Mouse (Mus musculus) hindbrain, postnatal 0 days (tissue): ENCODE results near the gene Sec14l1. TPM values are rescaled to one million over a fixed set of nuclear protein-coding genes. Genes with fewer than 3 reads are reported as not detected.

Experiments used
- ATAC-seq: fragments of 200-750 bp; cut with Nextera tagmentation; 2 replicates; pipeline ENCODE4 v1.8.0; 2017; ENCODE audit warnings: mild to moderate bottlenecking, moderate TSS enrichment, moderate library complexity
- DNase-seq: peaks from one replicate; pipeline ENCODE4 v3.0.0-alpha.2; 2015; ENCODE audit warnings: low spot score
- H3K27ac ChIP-seq: fragments of 300-500 bp; sonication (generic); 2 replicates; pipeline ENCODE4 v1.5.1; 2014; ENCODE audit warnings: mild to moderate bottlenecking
- H3K27me3 ChIP-seq: fragments of 300-500 bp; sonication (generic); 2 replicates; pipeline ENCODE4 v1.6.1; 2014; ENCODE audit warnings: low read length, mixed read lengths; ENCODE audit not compliant: insufficient read depth
- H3K36me3 ChIP-seq: fragments of 300-500 bp; sonication (generic); 2 replicates; pipeline ENCODE4 v1.6.1; 2014; ENCODE audit warnings: low read length, mixed read lengths; ENCODE audit not compliant: insufficient read depth
- H3K4me1 ChIP-seq: fragments of 300-500 bp; sonication (generic); 2 replicates; pipeline ENCODE4 v1.6.1; 2014; ENCODE audit warnings: antibody characterized with exemption, low read length, mixed read lengths; ENCODE audit not compliant: insufficient read depth
- H3K4me2 ChIP-seq: fragments of 300-500 bp; sonication (generic); 2 replicates; pipeline ENCODE4 v1.6.1; 2014; ENCODE audit warnings: low read depth, mild to moderate bottlenecking, low read length, moderate library complexity, mixed read lengths
- H3K4me3 ChIP-seq: fragments of 300-500 bp; sonication (generic); 2 replicates; pipeline ENCODE4 v1.5.1; 2014; ENCODE audit warnings: low read length
- H3K9ac ChIP-seq: fragments of 300-500 bp; sonication (generic); replicated peaks from 2 replicates; pipeline ENCODE4 v1.6.1; 2014; ENCODE audit warnings: mild to moderate bottlenecking, low read length, moderate library complexity, mixed read lengths
- H3K9me3 ChIP-seq: fragments of 300-500 bp; sonication (generic); 2 replicates; pipeline ENCODE4 v1.6.1; 2016; ENCODE audit warnings: low read length, mixed read lengths
- CTCF ChIP-seq: IDR thresholded peaks from 2 replicates; pipeline ENCODE4 v1.5.1; 2016; ENCODE audit warnings: antibody characterized with exemption, control low read depth, low read depth
- WGBS: fragments of 180-500 bp; shearing (Covaris S2); extraction: QIAGEN DNeasy Blood & Tissue Kit; methylation state at CpG from one replicate; pipeline ENCODE4 v1.1.7; 2014; 5-methylcytosine and 5-hydroxymethylcytosine counted together
- polyA plus RNA-seq: library from polyadenylated mRNA; unstranded; fragments of >200 nt; fragmentation: Nextera tagmentation; extraction: Ambion mirVana; gene quantifications from 2 replicates; pipeline ENCODE4 v1.2.1, GENCODE M21; 2015
- total RNA-seq: library from RNA; depleted of rRNA; stranded (reverse); fragments of >200 nt; gene quantifications from 2 replicates; pipeline ENCODE4 v1.2.3, GENCODE M21; 2014

Gene Sec14l1
- total and polyA plus RNA-seq, 2 experiments from 2014 or later = 47.0 to 74.1 TPM

- H3K27ac ChIP-seq = 0 out of 2 replicates have a peak overlapping the region, but pooled peaks have one; percentile 7
- no peak overlapping the region for H3K4me3 ChIP-seq
- no peaks in the 10 kb centered on the region for H3K36me3 ChIP-seq
- peaks cover 4% of the 10 kb centered on the region; the same call in 1 of the 2 replicates for H3K4me1 ChIP-seq
- 84% methylated on average over 9 of the region's 9 CpGs for WGBS
- no peak overlapping the region for H3K4me2 ChIP-seq
- H3K9ac ChIP-seq = no peak overlapping the region
- no peak for TF ChIP-seq CTCF
- no peaks in the 10 kb centered on the region for H3K27me3 ChIP-seq
- no peak for ATAC-seq
- H3K9me3 ChIP-seq = no peaks in the 10 kb centered on the region
- DNase-seq = no peak
These were observed 20.3 kb upstream of the Sec14l1 start for GRCm38 (mm10) chr11:117094646-117095045.

GRCm38 (mm10) chr11:117097021-117097420 is 17.9 kb upstream of the Sec14l1 start:
- Histone ChIP-seq H3K4me3 (no peak overlapping the region), H3K27me3 (no peaks in the 10 kb centered on the region)
- 58% methylated on average over 9 of the region's 9 CpGs for WGBS

GRCm38 (mm10) chr11:117098155-117098554 is 16.8 kb upstream of the Sec14l1 start:
- 69% methylated on average over 5 of the region's 5 CpGs for WGBS
- no peak for TF ChIP-seq CTCF
- ATAC-seq = no peak
- H3K27ac ChIP-seq = no peak overlapping the region
- H3K9ac ChIP-seq = no peak overlapping the region
- H3K9me3 ChIP-seq = no peaks in the 10 kb centered on the region
- H3K36me3 ChIP-seq = no peaks in the 10 kb centered on the region
- no peaks in the 10 kb centered on the region for H3K4me1 ChIP-seq
- no peak overlapping the region for H3K4me3 ChIP-seq
- no peak for DNase-seq
- no peak overlapping the region for H3K4me2 ChIP-seq
- H3K27me3 ChIP-seq = no peaks in the 10 kb centered on the region

More at GRCm38 (mm10) chr11:117097021-117097420, 17.9 kb upstream of the Sec14l1 start:
- Histone ChIP-seq H3K4me2 (no peak overlapping the region), H3K9ac (no peak overlapping the region), H3K27ac (no peak overlapping the region), H3K4me1 (0 out of 2 replicates have a peak, but pooled peaks cover under 1% of the 10 kb centered on the region), H3K9me3 (no peaks in the 10 kb centered on the region), H3K36me3 (no peaks in the 10 kb centered on the region)
- TF ChIP-seq CTCF = no peak
- no peak for DNase-seq
- no peak for ATAC-seq

GRCm38 (mm10) chr11:117098784-117099183 is 16.2 kb upstream of the Sec14l1 start:
- 93% methylated on average over 3 of the region's 3 CpGs for WGBS
- H3K4me1 ChIP-seq = no peaks in the 10 kb centered on the region

GRCm38 (mm10) chr11:117099372-117099771 is 15.6 kb upstream of the Sec14l1 start:
- 57% methylated on average over 2 of the region's 2 CpGs for WGBS
- no peaks in the 10 kb centered on the region for H3K36me3 ChIP-seq

More at GRCm38 (mm10) chr11:117098784-117099183, 16.2 kb upstream of the Sec14l1 start:
- no peak for TF ChIP-seq CTCF
- Histone ChIP-seq H3K27ac (no peak overlapping the region), H3K36me3 (no peaks in the 10 kb centered on the region), H3K9me3 (no peaks in the 10 kb centered on the region), H3K4me2 (no peak overlapping the region), H3K27me3 (no peaks in the 10 kb centered on the region), H3K9ac (no peak overlapping the region), H3K4me3 (no peak overlapping the region)
- DNase-seq = no peak
- ATAC-seq = no peak

GRCm38 (mm10) chr11:117101351-117101921 is 13.5 kb upstream of the Sec14l1 start:
- Histone ChIP-seq H3K27me3 (no peaks in the 10 kb centered on the region), H3K9ac (no peak overlapping the region), H3K4me3 (no peak overlapping the region), H3K27ac (no peak overlapping the region), H3K36me3 (no peaks in the 10 kb centered on the region), H3K4me2 (no peak overlapping the region), H3K4me1 (no peaks in the 10 kb centered on the region), H3K9me3 (no peaks in the 10 kb centered on the region)
- TF ChIP-seq CTCF = no peak
- DNase-seq = no peak
- no peak for ATAC-seq
- WGBS = 53% methylated on average over 8 of the region's 8 CpGs

More at GRCm38 (mm10) chr11:117099372-117099771, 15.6 kb upstream of the Sec14l1 start:
- no peak for TF ChIP-seq CTCF
- H3K4me1 ChIP-seq = no peaks in the 10 kb centered on the region
- no peaks in the 10 kb centered on the region for H3K9me3 ChIP-seq
- no peak overlapping the region for H3K4me2 ChIP-seq
- H3K27me3 ChIP-seq = no peaks in the 10 kb centered on the region
- no peak overlapping the region for H3K9ac ChIP-seq
- ATAC-seq (no peak), DNase-seq (no peak)
- no peak overlapping the region for H3K4me3 ChIP-seq
- H3K27ac ChIP-seq = no peak overlapping the region

- H3K27ac ChIP-seq = no peak overlapping the region
- WGBS = 79% methylated on average over 14 of the region's 14 CpGs
- H3K4me1 ChIP-seq = no peaks in the 10 kb centered on the region
- H3K9ac ChIP-seq = no peak overlapping the region
- no peak overlapping the region for H3K4me2 ChIP-seq
- no peak for TF ChIP-seq CTCF
- H3K27me3 ChIP-seq = no peaks in the 10 kb centered on the region
- H3K4me3 ChIP-seq = no peak overlapping the region
- DNase-seq (no peak), ATAC-seq (no peak)
- no peaks in the 10 kb centered on the region for H3K9me3 ChIP-seq
- no peaks in the 10 kb centered on the region for H3K36me3 ChIP-seq
These were observed 12.8 kb upstream of the Sec14l1 start for GRCm38 (mm10) chr11:117101925-117102717.
